In genomic region chr5:36835933-36836332, GRCm38 (mm10) we compare ENCODE assay signal across 8 mouse cellular contexts. TPM values are rescaled to one million over a fixed set of nuclear protein-coding genes. Genes with fewer than 3 reads are reported as not detected.
A peak's percentile ranks its signal among the peaks of the same experiment; 100 is the strongest.
DNase-seq lines count a peak whose midpoint lies in the region.

No protein-coding gene starts in this region.

- H3K4me3 ChIP-seq in midbrain, embryonic 10.5 days, result no peak overlapping the region

- 3% methylated on average over 6 of the region's 6 CpGs for WGBS in midbrain, embryonic 10.5 days

- H3K36me3 ChIP-seq in midbrain, embryonic 10.5 days, result no peaks in the 10 kb centered on the region

- H3K27me3 ChIP-seq in midbrain, embryonic 10.5 days (ENCODE audit: low read depth, poor library complexity, severe bottlenecking), result no peaks in the 10 kb centered on the region

- H3K4me1 ChIP-seq in midbrain, embryonic 10.5 days, result peaks cover 3% of the 10 kb centered on the region; the same call in 1 of the 2 replicates

- no peak overlapping the region for H3K27ac ChIP-seq in midbrain, embryonic 10.5 days (replicated peaks)

- DNase-seq in adrenal gland, adult (ENCODE audit: inconsistent age in 2 of 2, low spot score in 1 of 2), result peak; percentile 61 to 88
- DNase-seq in adrenal gland, adult 8-10 months, result no peak
- peak; percentile 33 for DNase-seq in Muller cell, postnatal 12 days (ENCODE audit: inconsistent ontology term)
- peak; percentile 82 for DNase-seq in cerebellum, adult 9-11 months
- DNase-seq in frontal cortex, postnatal 25 days (ENCODE audit: low spot score in 2 of 2), result peak; percentile 62 to 74
- peak; percentile 73 to 77 for DNase-seq in layer of hippocampus, postnatal 36 days
- DNase-seq in midbrain, embryonic 10.5 days (ENCODE audit: low spot score), result peak; percentile 75
- DNase-seq in right cerebral cortex, postnatal 36 days (ENCODE audit: low spot score in 2 of 2), result peak; percentile 70 to 74

- H3K9me3 ChIP-seq in midbrain, embryonic 10.5 days (replicated peaks), result no peaks in the 10 kb centered on the region

RNA-seq across cellular contexts. Expression of gene Man2b2, which starts 5.5 kb away (rescaled TPM):
- total RNA-seq in adrenal gland, adult 8-10 months (2022), result 10 to 100 TPM; 63.8 to 93.3 (median 80.2) TPM
- 10 to 100 TPM; 24.3 to 24.4 TPM for total RNA-seq in layer of hippocampus, postnatal 36 days (2021)
- polyA plus RNA-seq in midbrain, embryonic 10.5 days (2016; fragmentation: Nextera tagmentation; extraction: Ambion mirVana), result 15.4 and 16.2 TPM in 2 replicates

RNA-seq across cellular contexts. Expression of gene Ppp2r2c, which starts 32.4 kb away (rescaled TPM):
- total RNA-seq in adrenal gland, adult 8-10 months (2022), result 1 to 10 TPM; 5.3 to 9.0 (median 7.2) TPM
- 100 to 1,000 TPM; 402 to 415 TPM for total RNA-seq in layer of hippocampus, postnatal 36 days (2021)
- polyA plus RNA-seq in midbrain, embryonic 10.5 days (2016; fragmentation: Nextera tagmentation; extraction: Ambion mirVana), result 0.48 and 0.83 TPM in 2 replicates

RNA-seq across cellular contexts. Expression of gene Mrfap1, which starts 39.4 kb away (rescaled TPM):
- total RNA-seq in adrenal gland, adult 8-10 months (2022), result 100 to 1,000 TPM; 571 to 829 (median 654) TPM
- 100 to 1,000 TPM; 585 to 626 TPM for total RNA-seq in layer of hippocampus, postnatal 36 days (2021)
- 443 and 463 TPM in 2 replicates for polyA plus RNA-seq in midbrain, embryonic 10.5 days (2016; fragmentation: Nextera tagmentation; extraction: Ambion mirVana)

Comparison
In these comparisons a context has a peak if more than half of its experiments do, and no peak if none do; other contexts are left out.
1. RNA of gene Ppp2r2c, which starts 32.4 kb away (total RNA-seq): 402 to 415 TPM in layer of hippocampus, postnatal 36 days; 5.3 to 9.0 TPM in adrenal gland, adult 8-10 months; every median in the first group is over 10 times any median in the second.